Mouse (Mus musculus) lung, postnatal 4 days (tissue): ENCODE measurements around the gene Emilin1.

Experiments used
- DNase-seq, 2 experiments: peaks; one replicate each; pipeline ENCODE4 v3.0.0; 2021

Gene Emilin1

GRCm38 (mm10) chr5:30961545-30962505 is 48.6 kb downstream of the Emilin1 start:
- peak in 1 of 2 experiments; percentile 29 for DNase-seq

GRCm38 (mm10) chr5:30963916-30964315 is 50.7 kb downstream of the Emilin1 start:
- no peak for DNase-seq

GRCm38 (mm10) chr5:30966189-30966588 is 53.0 kb downstream of the Emilin1 start:
- no peak for DNase-seq

- DNase-seq: peak; percentile 35 to 57
These were observed 55.2 kb downstream of the Emilin1 start, which contains the start of gene Tcf23 for GRCm38 (mm10) chr5:30968416-30968815. Tcf23 (plus strand) TSS chr5:30968662.

- no peak for DNase-seq
These were observed 56.2 kb downstream of the Emilin1 start for GRCm38 (mm10) chr5:30969440-30969839.
